Mouse (Mus musculus) kidney, adult 9 months (tissue): ENCODE data around the gene Stxbp4.
A peak's percentile ranks its signal among the peaks of the same experiment; 100 is the strongest.

ENCODE experiments used
- DNase-seq: peaks from one replicate; pipeline ENCODE4 v3.0.0; 2022

Stxbp4 gene

DNA sequence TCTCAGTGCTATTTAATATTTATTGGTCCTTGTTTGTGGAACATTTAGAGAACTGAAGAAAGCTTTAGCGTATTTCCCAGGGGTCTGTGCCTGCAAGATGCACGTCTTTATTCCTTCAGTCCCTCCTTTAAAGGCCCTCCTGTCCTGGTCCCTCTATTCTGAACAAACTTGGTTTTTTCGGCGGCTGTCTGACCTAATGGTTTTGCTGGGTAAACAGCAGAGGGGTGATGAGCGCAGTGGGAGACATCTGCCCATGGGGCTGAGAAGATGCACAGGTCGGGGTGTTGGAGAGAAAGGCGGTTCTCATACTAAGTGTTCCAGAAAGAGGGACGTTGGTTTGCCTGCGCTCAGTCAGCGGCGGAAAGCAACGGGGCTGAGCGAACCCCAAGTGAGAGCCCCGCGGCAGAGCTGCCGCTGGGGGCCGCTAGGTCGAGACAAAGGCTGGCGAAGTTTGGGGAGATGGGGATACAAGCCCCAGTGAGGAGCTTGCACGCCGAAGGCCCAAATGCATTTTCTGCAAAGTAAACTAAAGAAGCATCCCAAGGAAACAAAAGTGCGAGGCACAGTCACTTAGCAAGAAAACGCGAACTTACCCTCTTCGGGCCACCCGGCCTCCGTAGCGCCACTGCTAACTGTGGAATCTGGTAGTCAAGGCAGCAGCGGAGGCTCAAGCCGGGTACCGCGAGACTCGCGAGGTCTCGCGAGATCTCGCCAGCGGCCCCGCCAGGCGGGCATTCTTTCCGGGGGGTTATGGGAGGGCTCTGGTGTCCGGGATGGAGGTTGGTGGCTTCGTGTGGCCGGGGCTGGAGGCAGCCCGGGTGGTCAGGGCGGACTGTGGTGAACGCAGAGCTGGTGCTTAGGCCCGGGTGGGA lies at the start of gene Stxbp4, which contains the start of gene Cox11:
Gene Stxbp4, minus strand, starts transcription at position 645 of the 872 bp plus-strand sequence.
Gene Cox11, plus strand, starts transcription at position 734 of the 872 bp plus-strand sequence.
- peak; percentile 94 for DNase-seq

- no peak for DNase-seq
Measured at GRCm38 (mm10) chr11:90687040-90687439, 49.2 kb upstream of the Stxbp4 start.

DNA sequence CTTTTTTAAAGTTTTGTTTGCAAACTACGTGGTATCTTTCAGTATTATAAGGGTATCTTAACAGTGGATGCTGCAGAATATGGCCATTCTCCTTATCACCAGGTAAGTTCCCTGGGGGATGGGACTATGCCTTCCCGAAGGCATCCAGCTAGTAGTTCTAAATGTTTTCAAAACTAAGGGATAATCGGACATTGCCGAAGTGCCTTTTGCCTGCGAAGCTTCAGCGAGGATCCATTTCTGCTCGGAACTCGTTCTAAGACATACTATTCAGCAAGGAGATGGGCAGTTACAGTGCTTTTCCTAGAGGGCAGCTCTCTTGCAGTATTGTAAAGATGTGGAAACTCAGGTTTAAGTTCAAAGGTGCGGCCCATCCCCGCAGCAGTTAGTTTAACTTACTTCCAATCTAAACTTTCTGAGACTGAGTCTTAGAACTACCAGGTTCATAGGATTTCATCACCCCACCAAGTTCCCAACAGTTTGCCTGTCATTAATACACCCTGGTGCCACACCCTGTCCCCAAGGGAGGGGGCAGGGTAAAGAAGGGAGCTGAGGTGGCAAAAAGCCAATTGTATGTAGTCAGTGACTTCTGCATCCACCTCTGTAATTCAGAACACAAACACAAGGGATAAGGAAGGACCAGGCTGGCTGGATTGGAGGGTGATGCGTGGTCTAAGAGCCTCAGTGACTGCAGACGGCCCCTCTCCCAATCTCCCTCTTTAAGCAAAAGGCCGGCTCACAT lies 48.6 kb upstream of the Stxbp4 start:
- peak; percentile 16 for DNase-seq

GRCm38 (mm10) chr11:90685196-90685595 lies 47.3 kb upstream of the Stxbp4 start:
- no peak for DNase-seq

DNA sequence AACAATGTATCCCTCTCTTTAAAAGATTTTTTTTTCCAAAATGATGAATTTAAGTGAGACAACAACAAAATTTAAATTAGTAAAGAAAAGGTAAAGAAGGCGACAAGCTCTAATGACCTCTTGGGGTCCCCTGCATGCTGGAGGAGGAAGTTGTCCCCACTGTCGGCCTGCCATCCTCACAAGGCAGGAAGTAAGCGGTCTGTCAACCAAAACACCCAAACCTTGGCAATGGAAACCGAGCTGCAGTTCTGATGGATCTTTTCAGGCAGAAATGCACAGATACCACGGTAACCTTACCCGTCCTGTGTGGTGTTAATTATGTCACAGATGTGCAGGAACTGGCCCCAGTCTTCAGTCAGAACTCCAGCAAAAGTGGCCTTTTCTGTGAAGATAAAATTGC lies 46.9 kb upstream of the Stxbp4 start:
- DNase-seq: no peak

GRCm38 (mm10) chr11:90681171-90681570 lies 43.3 kb upstream of the Stxbp4 start:
- DNase-seq: no peak

- DNase-seq: no peak
Measured at GRCm38 (mm10) chr11:90678582-90678981, 40.7 kb upstream of the Stxbp4 start.

DNA sequence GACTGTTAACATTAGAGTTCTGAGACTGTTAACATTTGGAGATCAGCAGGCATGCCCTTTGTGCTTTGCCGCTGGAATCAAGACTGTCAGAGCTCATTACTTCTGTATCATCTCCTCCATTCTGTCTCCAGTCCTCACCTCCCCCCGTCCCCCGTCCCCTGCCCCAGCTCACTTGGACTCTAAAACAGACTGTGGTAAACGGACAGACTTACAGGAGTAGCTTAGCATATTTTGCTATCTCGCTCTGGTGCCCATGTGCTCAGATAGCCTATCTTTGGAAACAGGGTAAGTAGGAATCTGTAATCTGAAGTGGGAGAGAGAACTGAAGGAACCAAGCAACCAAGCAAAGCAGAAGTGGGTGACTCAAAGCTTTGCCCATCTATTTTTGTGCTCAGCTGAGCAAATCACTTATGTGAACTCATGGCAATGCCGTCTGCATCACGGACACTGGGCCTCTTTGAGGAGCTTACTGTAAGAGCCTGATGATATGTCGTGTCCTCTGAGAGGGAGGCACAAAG lies 39.9 kb upstream of the Stxbp4 start:
- no peak for DNase-seq

- DNase-seq: no peak
Measured at GRCm38 (mm10) chr11:90677027-90677426, 39.1 kb upstream of the Stxbp4 start.

DNA sequence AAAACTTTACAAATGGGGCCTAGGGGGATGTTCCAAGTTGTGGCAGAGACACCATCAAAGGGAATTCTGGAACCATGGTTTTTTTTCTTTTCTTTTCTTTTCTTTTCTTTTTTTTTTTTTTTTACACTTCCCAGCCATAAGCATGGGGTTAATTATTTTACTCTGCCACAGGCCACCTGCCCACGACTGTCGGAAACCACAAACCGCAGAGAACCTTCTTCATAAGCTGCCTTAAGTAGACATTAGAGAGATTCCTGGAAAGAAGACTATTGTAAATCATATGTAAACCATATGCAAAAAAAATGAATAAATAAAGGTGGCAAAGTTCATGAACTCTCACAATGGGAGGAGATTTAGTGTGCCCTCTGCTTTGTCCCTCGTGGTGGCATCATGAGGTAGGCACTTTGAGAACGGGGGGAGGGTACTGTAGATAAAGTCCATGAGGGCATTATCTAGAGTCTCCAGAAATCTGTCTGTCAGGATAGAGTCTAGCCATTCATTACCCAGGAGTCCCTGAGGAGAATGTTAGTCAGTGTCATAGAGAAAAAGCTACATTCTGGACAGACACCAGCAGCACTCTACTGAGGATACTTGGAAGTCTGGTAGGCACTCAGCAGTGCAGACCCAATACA lies 37.7 kb upstream of the Stxbp4 start:
- DNase-seq: no peak

DNA sequence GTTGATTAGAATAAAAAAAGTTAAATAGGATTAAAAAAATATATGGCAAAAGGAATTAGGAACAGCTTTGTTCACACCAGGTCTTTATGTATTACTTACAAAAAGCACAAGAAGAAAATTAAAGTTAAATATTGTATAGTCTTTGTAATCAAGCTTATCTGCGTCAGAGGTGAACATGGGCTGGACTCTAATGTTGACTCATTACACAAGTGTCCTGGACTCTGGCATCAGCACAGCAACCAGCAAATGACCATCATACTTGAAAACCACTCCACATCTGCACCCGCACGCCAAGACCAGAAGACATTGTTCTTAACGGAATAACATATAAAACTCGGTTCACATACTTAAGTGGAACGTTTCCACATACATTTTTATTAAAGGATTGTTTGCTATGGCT lies 29.4 kb upstream of the Stxbp4 start:
- no peak for DNase-seq

- no peak for DNase-seq
Measured at GRCm38 (mm10) chr11:90666916-90667315, 29.0 kb upstream of the Stxbp4 start.

DNA sequence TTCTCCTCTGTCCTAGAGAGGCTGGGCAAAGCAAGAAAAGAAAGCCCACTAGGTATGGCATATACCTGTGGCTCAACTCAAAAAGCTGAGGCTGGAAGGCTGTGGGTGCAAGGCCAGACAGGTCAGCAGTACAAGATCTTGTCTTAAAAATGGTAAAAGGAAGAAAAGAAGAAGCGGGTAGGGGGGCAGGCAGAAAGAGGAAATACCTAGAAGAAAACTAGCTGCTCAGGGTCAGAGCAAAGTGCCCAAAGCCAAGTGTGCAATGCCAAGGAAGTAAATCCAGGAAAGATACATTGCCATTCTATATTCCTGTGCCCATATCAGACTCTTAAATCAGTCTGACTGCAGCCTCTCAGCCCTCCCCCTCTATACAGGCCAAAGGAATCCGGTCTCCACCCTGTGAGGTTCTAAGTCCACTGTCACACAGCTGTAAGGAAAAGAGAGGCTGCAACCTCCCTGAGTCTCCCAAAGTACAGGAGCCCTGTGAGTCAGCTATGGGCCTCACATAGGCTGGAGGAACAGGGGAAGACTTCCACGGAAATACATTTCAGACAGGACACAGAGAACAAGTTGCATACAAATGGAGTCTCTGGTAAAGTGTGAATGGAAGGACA lies 28.4 kb upstream of the Stxbp4 start:
- no peak for DNase-seq

GRCm38 (mm10) chr11:90665161-90665560 lies 27.3 kb upstream of the Stxbp4 start:
- DNase-seq: peak; percentile 17

GRCm38 (mm10) chr11:90664345-90664986 lies 26.6 kb upstream of the Stxbp4 start:
- peak; percentile 17 for DNase-seq

- DNase-seq: no peak
Measured at GRCm38 (mm10) chr11:90663618-90664297, 25.9 kb upstream of the Stxbp4 start.

DNA sequence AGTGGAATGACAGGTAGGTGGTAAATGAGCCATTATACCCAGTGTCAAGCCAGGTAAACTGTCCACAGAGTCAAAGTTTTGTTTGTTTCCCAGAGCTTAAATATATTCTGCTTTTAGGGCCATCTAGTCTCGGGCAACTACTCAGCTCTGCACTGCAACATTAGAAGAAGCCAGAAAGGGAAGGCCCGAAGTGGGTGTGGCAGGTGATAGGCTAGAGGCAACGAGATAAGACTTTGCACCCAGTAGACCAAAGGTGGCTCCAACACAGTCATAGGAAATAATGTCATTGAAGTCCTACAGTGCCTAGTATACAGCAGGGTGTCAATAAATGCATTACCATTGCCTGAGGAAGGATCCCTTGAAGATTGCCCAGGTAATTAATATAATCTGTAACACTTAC lies 25.2 kb upstream of the Stxbp4 start:
- DNase-seq: no peak

DNA sequence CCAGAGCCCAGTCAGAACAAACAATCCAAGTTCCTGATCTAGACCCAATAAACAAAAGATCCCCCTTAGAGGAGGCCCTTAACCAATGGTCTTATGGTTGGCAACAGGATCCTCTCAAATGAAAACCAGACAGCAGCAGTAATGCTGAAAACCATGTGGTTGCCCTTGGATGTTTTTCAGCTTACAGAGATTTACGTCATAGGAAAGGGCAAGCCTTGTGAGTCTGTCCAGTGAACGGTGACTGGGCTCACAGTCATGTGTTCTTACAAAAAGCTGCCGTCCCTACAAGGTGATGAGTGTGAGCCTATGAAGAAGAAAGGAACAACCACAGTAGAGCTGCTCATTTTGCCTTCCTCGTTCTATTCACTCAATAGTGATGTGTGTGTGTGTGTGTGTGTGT lies 22.8 kb upstream of the Stxbp4 start:
- no peak for DNase-seq

DNA sequence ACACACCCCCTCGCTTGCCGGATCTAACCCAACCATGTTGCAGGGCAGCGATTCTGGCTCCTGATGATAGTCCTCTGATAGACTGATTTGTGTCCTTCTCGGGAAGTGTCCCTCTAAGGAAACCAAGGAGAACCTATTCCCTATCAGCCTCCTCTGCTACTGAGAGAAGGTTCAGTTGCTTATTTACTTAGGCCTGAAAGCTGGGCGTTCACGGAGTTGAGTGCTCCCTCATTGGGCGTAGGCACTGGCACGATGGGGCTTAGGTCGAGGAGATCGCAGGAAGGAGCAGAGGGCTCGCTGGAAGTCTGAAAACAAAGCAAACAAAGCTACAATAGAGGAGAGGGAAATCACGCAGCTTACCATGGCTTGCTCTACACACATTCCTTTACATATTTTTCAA lies 19.6 kb upstream of the Stxbp4 start:
- no peak for DNase-seq

- DNase-seq: no peak
Measured at GRCm38 (mm10) chr11:90652603-90653002, 14.7 kb upstream of the Stxbp4 start.

DNA sequence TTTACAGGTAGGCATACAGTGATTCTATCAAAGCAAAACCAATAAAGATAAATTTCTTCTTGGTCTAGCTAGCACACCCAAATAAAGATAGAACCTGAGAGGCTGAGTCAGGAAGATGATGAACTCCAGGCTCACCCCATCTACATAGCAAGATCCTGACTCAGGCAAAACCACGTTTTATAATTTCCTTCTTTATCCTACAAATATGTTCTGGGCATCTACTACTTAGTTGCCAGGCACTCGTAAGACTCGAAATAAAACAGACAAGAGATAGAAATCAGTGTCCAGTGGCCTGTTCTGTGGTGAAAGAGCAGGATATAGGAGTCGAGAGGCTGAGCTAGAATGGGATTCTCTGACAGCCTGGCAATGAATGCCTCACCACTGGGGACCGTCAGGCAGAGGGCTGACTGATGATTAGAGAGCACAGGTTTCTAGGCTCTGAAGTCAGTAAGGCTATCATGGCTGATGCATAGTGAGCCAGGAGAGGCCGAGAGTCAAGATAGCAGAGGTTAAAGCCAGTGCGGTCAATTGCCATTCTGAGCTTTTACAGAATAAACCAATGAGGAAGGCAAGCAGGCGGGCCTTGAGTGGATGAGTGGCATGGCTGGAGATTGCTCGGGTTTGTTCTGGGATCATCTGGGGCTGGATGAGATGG lies 12.5 kb upstream of the Stxbp4 start:
- DNase-seq: no peak
